Mouse (Mus musculus) left cerebral cortex, adult 2 months (tissue): Measurements from ENCODE around the gene Lyve1. TPM values are rescaled to one million over a fixed set of nuclear protein-coding genes. Genes with fewer than 3 reads are reported as not detected.

ENCODE experiments used
- DNase-seq, 2 experiments: peaks; one replicate each; pipeline ENCODE4 v3.0.0; 2021 to 2022; ENCODE audit warnings: low spot score in 2 of 2, mixed read lengths in 1 of 2; ENCODE audit errors: extremely low spot score in 1 of 2
- H3K27ac ChIP-seq: fragments of 200-600 bp; 2 replicates; pipeline ENCODE4 v1.8.1; 2022
- H3K4me3 ChIP-seq: fragments of 200-600 bp; 2 replicates; pipeline ENCODE4 v1.8.1; 2022
- CTCF ChIP-seq: fragments of 200-600 bp; IDR thresholded peaks from 2 replicates; pipeline ENCODE4 v1.8.1; 2022; ENCODE audit warnings: antibody characterized with exemption, mild to moderate bottlenecking, moderate library complexity
- intact Hi-C: fragments of 180-260 bp; cut with DNase I; formaldehyde crosslinking; loops from one replicate; pipeline ENCODE4 v1.15.1; 2025
- total RNA-seq, 2 experiments: library from RNA; stranded (reverse); gene quantifications; 2 replicates each; pipeline ENCODE4 v1.2.3; 2021

Lyve1 gene
- total RNA-seq, 2 experiments from 2014 or later: 2.0 to 3.4 TPM

- Histone ChIP-seq H3K4me3 (no peak overlapping the region), H3K27ac (no peak overlapping the region)
- intact Hi-C loops: no loop called here
- no peak for TF ChIP-seq CTCF
- no peak for DNase-seq
These were observed 14.7 kb downstream of the Lyve1 start for GRCm38 (mm10) chr7:110848371-110848770.

GRCm38 (mm10) chr7:110847321-110847720 is 15.7 kb downstream of the Lyve1 start:
- no peak for DNase-seq
- intact Hi-C loops: no loop called here
- Histone ChIP-seq H3K27ac (no peak overlapping the region), H3K4me3 (no peak overlapping the region)
- no peak for TF ChIP-seq CTCF

- peak; percentile 90 to 95 for DNase-seq
- H3K4me3 ChIP-seq: peak within 1 kb of the TSS; percentile 97
- H3K27ac ChIP-seq: peak within 1 kb of the TSS; percentile 94
- TF ChIP-seq CTCF: peak; percentile 61
- intact Hi-C loops: no loop called here
These were observed 18.8 kb downstream of the Lyve1 start, which contains the start of gene Rnf141 for GRCm38 (mm10) chr7:110843916-110844874. Rnf141 (minus strand) TSS chr7:110844457.

GRCm38 (mm10) chr7:110840332-110840731 is 22.7 kb downstream of the Lyve1 start:
- DNase-seq: no peak
- intact Hi-C loops: no loop called here
- TF ChIP-seq CTCF: no peak

GRCm38 (mm10) chr7:110834522-110834921 is 28.5 kb downstream of the Lyve1 start:
- H3K4me3 ChIP-seq: no peak overlapping the region
- DNase-seq: no peak
- intact Hi-C loops: no loop called here
- H3K27ac ChIP-seq: no peak overlapping the region
- no peak for TF ChIP-seq CTCF

More at GRCm38 (mm10) chr7:110840332-110840731, 22.7 kb downstream of the Lyve1 start:
- Histone ChIP-seq H3K4me3 (no peak overlapping the region), H3K27ac (no peak overlapping the region)

GRCm38 (mm10) chr7:110834018-110834417 is 29.0 kb downstream of the Lyve1 start:
- TF ChIP-seq CTCF: no peak
- DNase-seq: no peak
- Histone ChIP-seq H3K27ac (no peak overlapping the region), H3K4me3 (no peak overlapping the region)
- intact Hi-C loops: no loop called here

- intact Hi-C loops: no loop called here
- TF ChIP-seq CTCF: no peak
- H3K27ac ChIP-seq: no peak overlapping the region
- DNase-seq: no peak
- H3K4me3 ChIP-seq: no peak overlapping the region
These were observed 30.0 kb downstream of the Lyve1 start for GRCm38 (mm10) chr7:110833024-110833423.

- TF ChIP-seq CTCF: no peak
- intact Hi-C loops: no loop called here
- Histone ChIP-seq H3K27ac (no peak overlapping the region), H3K4me3 (no peak overlapping the region)
- no peak for DNase-seq
These were observed 38.8 kb downstream of the Lyve1 start for GRCm38 (mm10) chr7:110823995-110824953.

GRCm38 (mm10) chr7:110823593-110823992 is 39.4 kb downstream of the Lyve1 start:
- TF ChIP-seq CTCF: no peak
- no peak overlapping the region for H3K4me3 ChIP-seq
- H3K27ac ChIP-seq: no peak overlapping the region
- DNase-seq: no peak
- intact Hi-C loops: no loop called here

GRCm38 (mm10) chr7:110823076-110823475 is 40.0 kb downstream of the Lyve1 start:
- TF ChIP-seq CTCF: no peak
- DNase-seq: no peak
- H3K4me3 ChIP-seq: no peak overlapping the region
- intact Hi-C loops: no loop called here
- H3K27ac ChIP-seq: peak overlapping the region; percentile 42

- peak overlapping the region; percentile 73; the same call in 1 of the 2 replicates for H3K27ac ChIP-seq
- intact Hi-C loops: no loop called here
These were observed 41.0 kb downstream of the Lyve1 start for GRCm38 (mm10) chr7:110822055-110822454.

GRCm38 (mm10) chr7:110821653-110822052 is 41.4 kb downstream of the Lyve1 start:
- H3K4me3 ChIP-seq: no peak overlapping the region
- intact Hi-C loops: no loop called here
- no peak for TF ChIP-seq CTCF
- H3K27ac ChIP-seq: peak overlapping the region; percentile 73; the same call in 1 of the 2 replicates
- peak in 1 of 2 experiments; percentile 48 for DNase-seq

More at GRCm38 (mm10) chr7:110822055-110822454, 41.0 kb downstream of the Lyve1 start:
- H3K4me3 ChIP-seq: no peak overlapping the region
- TF ChIP-seq CTCF: no peak
- no peak for DNase-seq
